Mouse (Mus musculus) small intestine, adult 2 months (tissue): ENCODE data around the gene Mier3. TPM values are rescaled to one million over a fixed set of nuclear protein-coding genes. Genes with fewer than 3 reads are reported as not detected.

ENCODE experiments used
- H3K27ac ChIP-seq: fragments of 200-500 bp; 2 replicates; pipeline ENCODE4 v1.5.1; 2012; ENCODE audit warnings: low read depth, low read length, control low read depth, inconsistent platforms; ENCODE audit not compliant: insufficient read depth
- H3K27me3 ChIP-seq: fragments of 200-500 bp; 2 replicates; pipeline ENCODE4 v1.6.1; 2012; ENCODE audit warnings: mild to moderate bottlenecking, moderate library complexity, low read length, inconsistent platforms; ENCODE audit not compliant: control insufficient read depth, insufficient read depth
- H3K36me3 ChIP-seq: fragments of 200-500 bp; 2 replicates; pipeline ENCODE4 v1.6.1; 2012; ENCODE audit warnings: mild to moderate bottlenecking, low read length, control low read depth, inconsistent platforms; ENCODE audit not compliant: control insufficient read depth, insufficient read depth
- H3K4me1 ChIP-seq: fragments of 200-500 bp; 2 replicates; pipeline ENCODE4 v1.6.1; 2012; ENCODE audit warnings: low read length, inconsistent platforms, mixed read lengths; ENCODE audit not compliant: control insufficient read depth, insufficient read depth, insufficient read length
- H3K4me3 ChIP-seq: fragments of 200-500 bp; 2 replicates; pipeline ENCODE4 v1.5.1; 2012; ENCODE audit warnings: low read depth, mild to moderate bottlenecking, control low read depth, inconsistent platforms, low read length, moderate library complexity
- CTCF ChIP-seq: fragments of 200-500 bp; IDR thresholded peaks from 2 replicates; pipeline ENCODE4 v1.5.1; 2012; ENCODE audit warnings: low read depth, mild to moderate bottlenecking, control low read depth, inconsistent platforms, low read length, moderate library complexity, mixed read lengths; ENCODE audit not compliant: insufficient replicate concordance, insufficient read length; ENCODE audit errors: extremely low read depth
- POLR2A ChIP-seq: fragments of 200-500 bp; IDR thresholded peaks from 2 replicates; pipeline ENCODE4 v1.6.1; 2012; ENCODE audit warnings: low read depth, mild to moderate bottlenecking, control low read depth, inconsistent platforms, low read length, moderate library complexity
- WGBS: fragments of 180-500 bp; shearing (Covaris S2); methylation state at CpG from one replicate; pipeline ENCODE4 v1.1.7; 2018; 5-methylcytosine and 5-hydroxymethylcytosine counted together
- polyA plus RNA-seq: library from polyadenylated mRNA; depleted of rRNA; stranded (reverse); fragments of >200 nt; gene quantifications from 2 replicates; pipeline ENCODE4 v1.2.3, GENCODE M21; 2012

Mier3 gene
- polyA plus RNA-seq, 1 experiment = 4.9 TPM

- no peaks in the 10 kb centered on the region for H3K27me3 ChIP-seq
- H3K36me3 ChIP-seq = no peaks in the 10 kb centered on the region
- H3K27ac ChIP-seq = no peak overlapping the region
- TF ChIP-seq POLR2A (no peak), CTCF (no peak)
- H3K4me3 ChIP-seq = no peak overlapping the region
- WGBS = 70% methylated on average over 3 of the region's 3 CpGs
- peaks cover 5% of the 10 kb centered on the region for H3K4me1 ChIP-seq
These were observed 20.2 kb upstream of the Mier3 start for GRCm38 (mm10) chr13:111660556-111660955.

GRCm38 (mm10) chr13:111668016-111668415, 12.8 kb upstream of the Mier3 start:
- Histone ChIP-seq H3K4me3 (no peak overlapping the region), H3K36me3 (no peaks in the 10 kb centered on the region), H3K27ac (no peak overlapping the region), H3K4me1 (no peaks in the 10 kb centered on the region), H3K27me3 (no peaks in the 10 kb centered on the region)
- 75% methylated on average over 7 of the region's 7 CpGs for WGBS
- no peak for TF ChIP-seq POLR2A
- no peak for TF ChIP-seq CTCF

- 87% methylated on average over 3 of the region's 3 CpGs for WGBS
- H3K27me3 ChIP-seq = no peaks in the 10 kb centered on the region
- no peaks in the 10 kb centered on the region for H3K4me1 ChIP-seq
- no peaks in the 10 kb centered on the region for H3K36me3 ChIP-seq
- no peak overlapping the region for H3K4me3 ChIP-seq
- TF ChIP-seq CTCF (no peak), POLR2A (no peak)
- no peak overlapping the region for H3K27ac ChIP-seq
These were observed 3.9 kb upstream of the Mier3 start for GRCm38 (mm10) chr13:111676841-111677240.

- Histone ChIP-seq H3K4me3 (no peak overlapping the region), H3K27me3 (no peaks in the 10 kb centered on the region), H3K27ac (no peak overlapping the region), H3K36me3 (no peaks in the 10 kb centered on the region; the same call in 1 of the 2 replicates), H3K4me1 (no peaks in the 10 kb centered on the region; the same call in 1 of the 2 replicates)
- TF ChIP-seq CTCF (no peak), POLR2A (no peak)
- WGBS = 61% methylated on average over 5 of the region's 5 CpGs
These were observed 3.4 kb downstream of the Mier3 start for GRCm38 (mm10) chr13:111684056-111684625.

- H3K36me3 ChIP-seq = peaks cover 1% of the 10 kb centered on the region; the same call in 1 of the 2 replicates
- no peaks in the 10 kb centered on the region; the same call in 1 of the 2 replicates for H3K4me1 ChIP-seq
- no peaks in the 10 kb centered on the region for H3K27me3 ChIP-seq
- peak overlapping the region; percentile 87 for H3K4me3 ChIP-seq
- WGBS = 2% methylated on average over 85 of the region's 86 CpGs
- peak overlapping the region; percentile 35; the same call in 1 of the 2 replicates for H3K27ac ChIP-seq
- TF ChIP-seq CTCF (no peak), POLR2A (peak; percentile 79; the same call in 1 of the 2 replicates)
These were observed 5.1 kb downstream of the Mier3 start for GRCm38 (mm10) chr13:111685751-111686462.

- H3K27ac ChIP-seq = peak overlapping the region; percentile 42
- H3K27me3 ChIP-seq = no peaks in the 10 kb centered on the region
- peak overlapping the region; percentile 87 for H3K4me3 ChIP-seq
- WGBS = 2% methylated on average over 98 of the region's 101 CpGs
- peaks cover 5% of the 10 kb centered on the region for H3K36me3 ChIP-seq
- no peaks in the 10 kb centered on the region; the same call in 1 of the 2 replicates for H3K4me1 ChIP-seq
- no peak for TF ChIP-seq POLR2A
- TF ChIP-seq CTCF = no peak
These were observed 5.9 kb downstream of the Mier3 start for GRCm38 (mm10) chr13:111686522-111687284.

- TF ChIP-seq CTCF (no peak), POLR2A (no peak)
- Histone ChIP-seq H3K4me1 (no peaks in the 10 kb centered on the region; the same call in 1 of the 2 replicates), H3K36me3 (peaks cover 10% of the 10 kb centered on the region), H3K27ac (0 out of 2 replicates have a peak overlapping the region, but pooled peaks have one; percentile 0), H3K4me3 (peak overlapping the region; percentile 87), H3K27me3 (no peaks in the 10 kb centered on the region)
- under 1% methylated on average over 35 of the region's 35 CpGs for WGBS
These were observed 6.6 kb downstream of the Mier3 start for GRCm38 (mm10) chr13:111687285-111687781.
